Mouse (Mus musculus): ENCODE measurements around the gene Nisch.

The Nisch gene

DNA sequence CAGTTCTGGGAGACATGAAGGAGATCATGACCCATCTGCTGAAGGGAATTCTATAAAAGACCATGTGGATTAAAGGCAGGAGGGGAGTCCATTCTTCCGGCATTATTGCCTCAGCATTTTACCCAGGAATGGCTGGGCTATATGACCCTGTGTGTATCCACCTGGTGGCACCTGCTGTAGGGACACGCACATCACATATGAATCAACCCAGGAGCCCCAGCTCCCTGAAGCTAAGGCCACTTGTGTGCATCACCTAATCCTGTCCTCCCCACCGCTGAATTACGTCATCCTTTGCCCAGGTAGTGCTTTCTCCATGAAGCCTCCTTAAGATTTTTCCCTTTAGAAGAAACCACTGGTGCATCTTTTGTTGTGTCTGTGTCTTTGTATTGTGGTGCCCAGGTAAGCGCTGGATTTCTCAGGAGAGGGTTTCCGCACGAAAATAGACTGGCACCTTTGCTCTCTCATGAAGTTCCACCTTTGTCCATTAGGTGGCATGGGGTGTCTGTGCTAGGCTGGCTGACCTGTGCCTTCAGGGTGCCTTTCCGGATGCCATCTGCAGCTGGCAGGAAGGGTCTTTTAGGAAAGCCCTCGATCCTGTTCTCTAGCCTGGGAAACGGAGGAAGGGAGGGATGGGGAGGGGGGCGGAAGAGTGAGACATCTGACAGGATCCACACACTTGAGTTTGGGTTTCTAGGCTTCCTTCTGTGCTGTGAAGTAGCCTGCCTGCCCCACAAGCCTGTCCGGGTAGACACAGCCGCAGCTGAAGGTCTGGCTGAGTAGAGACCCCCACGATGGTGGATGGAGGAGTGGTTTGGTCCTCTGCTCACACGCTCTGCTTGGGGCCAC is 1.4 kb downstream of the Nisch start:
- DNase-seq (ENCODE audit: low spot score), result no peak

- DNase-seq (ENCODE audit: low spot score), result no peak
Measured at GRCm38 (mm10) chr14:31214684-31215083, 2.1 kb downstream of the Nisch start.

DNA sequence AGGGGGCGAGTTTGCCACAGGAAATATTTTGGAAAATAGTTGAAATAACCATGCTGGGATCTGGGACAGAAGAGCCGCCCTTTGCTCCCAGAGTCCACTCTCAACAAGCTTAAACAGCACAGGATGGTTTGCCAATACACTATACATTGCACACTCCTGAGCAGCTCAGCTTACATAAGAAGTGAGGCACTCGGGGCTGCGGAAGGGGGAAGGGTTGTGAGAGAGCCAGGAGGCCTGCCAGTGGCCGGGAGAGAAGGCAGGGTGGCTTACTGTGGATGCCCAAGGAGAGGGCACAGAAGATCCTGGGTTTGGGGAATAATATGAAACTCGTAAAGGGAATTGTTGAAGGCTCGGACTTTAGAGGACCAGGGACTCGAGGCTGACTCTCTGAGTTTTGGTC is 2.9 kb downstream of the Nisch start:
- no peak for DNase-seq (ENCODE audit: low spot score)

DNA sequence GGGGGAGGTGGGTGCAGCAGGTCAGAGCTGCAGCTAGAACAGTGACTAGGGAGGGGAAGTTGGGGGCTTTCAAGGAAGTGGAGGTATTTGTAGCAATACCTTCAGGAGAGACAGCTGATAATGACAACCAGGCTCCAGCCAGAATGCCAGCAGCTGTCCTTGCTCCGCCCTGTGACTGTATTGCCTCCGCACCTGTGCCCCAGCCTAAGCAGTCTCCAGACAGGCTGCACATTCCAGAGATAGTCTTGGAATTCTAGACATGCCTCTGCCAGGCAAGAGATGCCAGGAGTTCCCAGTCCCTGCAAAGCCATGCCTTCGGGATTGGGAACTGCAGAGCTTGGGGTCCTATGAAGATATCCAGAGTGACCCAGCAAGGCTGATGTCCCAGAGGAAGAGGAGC is 4.2 kb downstream of the Nisch start:
- DNase-seq (ENCODE audit: low spot score), result no peak

DNA sequence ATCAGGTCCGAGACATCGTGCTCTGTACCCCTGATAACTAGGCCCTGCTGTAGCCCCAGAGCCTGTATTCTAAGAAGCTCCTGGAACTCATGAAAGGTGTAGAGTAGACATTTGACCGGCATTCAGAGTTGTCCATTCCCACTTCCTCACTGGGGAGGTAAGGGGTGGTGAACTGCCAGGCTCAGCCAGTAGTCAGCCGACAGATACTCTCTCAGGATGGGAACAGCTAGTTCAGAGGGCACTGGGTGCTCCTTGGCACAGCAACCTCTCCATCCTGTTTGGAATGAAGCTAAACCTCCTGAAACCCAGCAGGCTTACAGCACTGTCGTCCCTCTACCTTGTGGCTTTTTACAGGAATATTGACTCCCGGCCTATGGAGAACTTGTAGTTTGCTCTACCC is 4.9 kb downstream of the Nisch start:
- no peak for DNase-seq (ENCODE audit: low spot score)

- no peak for DNase-seq (ENCODE audit: low spot score)
Measured at GRCm38 (mm10) chr14:31209133-31209557, 7.6 kb downstream of the Nisch start.

DNA sequence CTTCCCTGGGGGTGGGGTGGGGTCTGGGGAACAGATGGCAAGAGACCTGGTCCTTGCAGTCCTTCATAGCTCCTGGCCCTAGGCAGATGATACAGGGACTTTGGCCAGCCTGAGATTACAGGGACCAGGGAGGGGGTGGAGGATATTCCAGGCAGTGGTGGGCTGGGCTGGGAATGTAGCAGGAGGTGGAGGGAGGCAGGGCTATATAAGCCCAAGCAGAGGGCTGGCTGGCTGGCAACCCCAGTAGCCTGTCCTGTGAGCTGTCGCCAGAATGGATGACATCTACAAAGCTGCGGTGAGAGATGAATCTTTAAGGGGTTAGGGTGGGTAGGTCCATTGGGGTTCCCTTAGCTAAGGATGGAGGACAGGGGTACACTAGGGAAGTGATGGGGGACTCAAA is 8.7 kb downstream of the Nisch start, which contains the start of gene Tnnc1:
TSS of gene Tnnc1 (plus strand) at position 229 of the 400 bp plus-strand sequence.
- no peak for DNase-seq (ENCODE audit: low spot score)

DNA sequence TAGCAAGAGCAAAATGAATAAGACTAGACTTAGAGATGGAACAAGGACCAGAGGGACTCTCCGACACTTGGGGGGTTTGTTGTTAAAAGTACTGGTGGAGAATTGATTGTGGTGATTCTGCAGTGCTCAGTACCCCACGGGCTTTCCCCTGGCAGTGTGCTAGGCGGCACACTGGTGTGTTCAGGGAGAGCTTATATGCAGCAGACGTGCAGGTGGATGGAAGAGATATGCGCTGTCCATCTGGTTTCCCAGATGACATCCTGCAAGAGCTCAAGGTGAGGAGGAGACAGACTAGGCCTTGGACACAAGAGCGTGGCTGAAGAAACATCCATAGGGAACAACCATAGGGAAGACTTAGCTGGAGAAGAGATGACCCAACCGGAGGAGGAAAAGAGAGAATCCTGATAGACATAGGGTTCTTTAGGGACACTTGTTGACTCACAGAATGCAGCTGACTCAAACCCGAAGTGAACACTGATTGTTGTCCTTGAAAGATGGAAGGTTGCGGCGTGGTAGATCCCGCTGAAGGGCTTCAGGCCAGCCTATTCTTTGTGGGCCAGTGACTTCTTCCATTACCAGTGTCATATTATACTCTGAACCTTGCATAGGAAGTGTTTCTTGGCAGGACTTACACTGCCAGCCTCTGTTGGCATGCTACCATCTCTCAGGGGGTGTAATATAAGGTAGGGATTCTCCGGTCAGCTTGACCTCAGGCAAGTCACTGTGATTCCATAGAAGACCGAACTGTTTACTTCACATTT is 9.5 kb downstream of the Nisch start:
- DNase-seq (ENCODE audit: low spot score), result no peak

GRCm38 (mm10) chr14:31206472-31206981 is 10.2 kb downstream of the Nisch start:
- peak; percentile 81 for DNase-seq (ENCODE audit: low spot score)

DNA sequence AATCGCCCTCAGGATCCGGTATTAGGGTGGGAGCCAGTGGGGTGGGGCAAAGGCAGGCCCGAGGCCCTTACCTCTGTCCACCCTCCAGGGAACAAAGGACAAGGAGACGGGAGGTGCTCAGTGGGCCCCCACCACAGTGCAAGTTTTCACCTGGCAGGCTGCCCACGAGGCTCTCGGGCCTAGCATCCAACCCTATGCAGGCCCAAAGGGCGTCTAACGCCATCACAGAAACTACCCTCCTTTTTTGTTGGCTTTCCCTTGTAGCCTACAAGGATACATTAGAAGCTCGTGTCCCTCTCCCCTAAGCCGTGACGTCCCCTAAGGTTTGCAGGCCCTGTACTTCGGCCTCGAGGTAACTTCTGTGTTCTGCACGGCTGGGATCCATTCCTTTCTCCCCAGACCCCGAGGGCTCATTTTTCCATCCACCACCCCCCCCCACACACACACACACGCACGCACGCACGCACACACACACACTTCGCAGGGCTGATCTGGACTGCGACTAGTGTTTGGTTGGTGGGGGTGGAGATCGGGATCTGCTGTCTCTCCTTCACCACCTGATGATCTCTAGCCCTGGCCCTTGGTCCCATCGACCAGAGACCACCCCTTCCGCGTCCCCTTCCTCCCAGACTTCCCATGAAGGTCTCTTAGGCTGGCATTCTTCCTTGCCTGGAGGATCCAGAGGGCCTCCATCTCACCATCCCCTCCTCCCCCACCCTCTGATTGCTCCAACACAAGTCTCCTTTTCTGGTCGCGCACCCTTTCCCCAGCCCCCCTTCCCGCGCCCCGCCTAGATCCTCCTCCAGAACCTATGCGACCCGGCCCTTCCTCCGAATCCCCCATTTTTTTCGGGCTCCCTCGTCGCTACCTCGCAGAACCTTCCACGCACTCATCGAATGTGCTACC is 10.9 kb downstream of the Nisch start:
- DNase-seq (ENCODE audit: low spot score), result peak; percentile 40

- no peak for DNase-seq (ENCODE audit: low spot score)
Measured at GRCm38 (mm10) chr14:31205244-31205561, 11.5 kb downstream of the Nisch start.

DNA sequence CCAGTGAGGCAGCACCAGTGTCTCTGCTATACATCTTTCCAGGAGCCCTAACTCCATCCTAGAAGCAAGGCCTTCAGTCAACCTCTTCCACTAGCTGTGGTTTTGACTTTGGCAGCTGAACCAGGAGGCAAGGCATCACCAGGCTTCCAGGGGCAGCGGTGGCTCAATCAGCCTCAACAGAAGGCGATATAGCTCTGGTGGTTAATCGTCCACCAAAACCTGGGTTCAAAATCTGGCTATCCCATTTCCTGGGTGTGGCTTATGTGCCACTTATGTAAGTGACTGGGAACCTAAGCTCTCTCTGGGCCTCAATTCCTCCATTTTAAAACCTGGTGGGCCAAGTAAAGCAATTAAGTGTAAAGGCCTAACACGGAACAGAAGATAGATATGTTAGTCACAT is 11.9 kb downstream of the Nisch start:
- no peak for DNase-seq (ENCODE audit: low spot score)

DNA sequence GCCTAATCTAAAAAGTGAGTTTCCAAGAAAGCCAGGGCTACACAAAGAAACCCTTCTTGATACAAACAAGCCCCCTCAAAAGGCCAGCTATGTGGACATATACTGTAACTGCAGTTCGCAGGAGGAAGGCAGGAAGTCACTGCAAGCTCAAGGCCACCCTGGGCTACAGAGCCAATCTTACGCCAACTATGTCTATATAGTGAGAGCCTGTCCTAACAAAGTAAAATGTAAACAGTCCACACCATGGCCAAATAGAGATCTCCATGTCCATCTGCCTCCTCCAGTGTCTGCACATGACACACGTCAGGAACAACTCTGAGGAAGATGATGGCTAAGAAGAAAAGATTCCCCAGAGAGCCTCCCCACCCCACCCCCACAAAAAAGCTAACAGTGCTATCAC is 16.7 kb downstream of the Nisch start:
- DNase-seq (ENCODE audit: low spot score), result no peak

- DNase-seq (ENCODE audit: low spot score), result no peak
Measured at GRCm38 (mm10) chr14:31199599-31199998, 17.1 kb downstream of the Nisch start.

DNA sequence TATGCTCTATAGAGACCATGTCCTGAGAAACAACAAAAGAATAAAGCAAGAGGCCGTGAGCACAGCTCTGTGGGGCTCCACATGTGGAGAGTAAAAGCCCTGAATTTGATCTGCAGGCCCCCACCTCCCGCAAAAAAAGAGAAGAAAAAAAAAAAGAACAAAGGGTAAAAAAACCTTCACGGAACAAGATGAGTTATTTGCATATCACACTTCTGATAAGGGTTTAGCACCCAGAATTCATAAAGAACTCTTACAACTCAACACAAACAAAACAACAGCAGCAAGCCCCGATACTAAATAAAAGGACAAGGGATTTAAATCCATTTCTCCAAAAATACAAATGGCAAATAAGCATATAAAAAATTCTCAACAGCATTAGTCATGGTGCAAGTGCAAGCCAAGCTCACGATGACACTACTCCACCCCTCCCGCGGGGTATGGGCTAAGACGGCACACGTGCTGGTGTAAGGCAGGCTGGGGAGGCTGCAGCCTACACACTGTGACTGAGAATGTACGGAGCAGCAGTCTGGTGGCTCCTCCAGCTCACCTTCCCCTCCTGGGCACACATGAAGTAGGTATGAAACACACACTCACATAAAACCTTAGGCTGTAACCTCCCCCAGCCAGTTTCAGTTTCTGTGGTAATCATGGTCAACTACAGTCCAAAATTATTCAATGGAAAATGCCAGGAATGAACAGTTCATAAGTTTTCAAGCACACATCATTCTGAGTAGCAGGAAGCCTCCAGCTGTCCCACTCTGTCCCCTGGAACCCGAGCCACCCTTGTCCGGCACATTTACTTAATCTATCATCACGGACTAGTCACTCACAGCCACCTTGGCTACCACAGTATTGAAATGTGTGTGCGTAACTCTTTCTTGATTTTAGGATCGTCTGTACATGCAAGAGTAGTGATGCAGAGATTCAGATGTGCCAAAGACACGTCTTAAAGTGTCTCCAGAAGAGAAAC is 18.9 kb downstream of the Nisch start:
- no peak for DNase-seq (ENCODE audit: low spot score)

- DNase-seq (ENCODE audit: low spot score), result no peak
Measured at GRCm38 (mm10) chr14:31195968-31196367, 20.8 kb downstream of the Nisch start.

GRCm38 (mm10) chr14:31195521-31195920 is 21.2 kb downstream of the Nisch start:
- DNase-seq (ENCODE audit: low spot score), result no peak

- peak; percentile 39 for DNase-seq (ENCODE audit: low spot score)
Measured at GRCm38 (mm10) chr14:31194891-31195513, 21.7 kb downstream of the Nisch start.

GRCm38 (mm10) chr14:31194441-31194840 is 22.3 kb downstream of the Nisch start:
- no peak for DNase-seq (ENCODE audit: low spot score)

GRCm38 (mm10) chr14:31193791-31194190 is 23.0 kb downstream of the Nisch start:
- DNase-seq (ENCODE audit: low spot score), result no peak

Data from ovary, postnatal 10 days (tissue).